Mouse (Mus musculus) lung, adult 10 weeks (tissue): ENCODE results near the gene Arhgap45. TPM values are rescaled to one million over a fixed set of nuclear protein-coding genes. Genes with fewer than 3 reads are reported as not detected.

Source experiments
- polyA plus RNA-seq: library from polyadenylated mRNA; stranded (reverse); fragments of 350-450 nt; fragmentation: Illumina TruSeq; extraction: RNeasy Lipid Tissue Mini Kit (QIAGEN cat#74804); gene quantifications from one replicate; pipeline ENCODE4 v1.2.3, GENCODE M21; 2014; ENCODE audit warnings: low read depth, low replicate concordance; ENCODE audit not compliant: insufficient read depth

Arhgap45 gene
- 36.5 TPM for polyA plus RNA-seq

GRCm38 (mm10) chr10:80016511-80016910, at the start of gene Arhgap45:
Gene Arhgap45 (plus strand): TSS chr10:80016653.

DNA sequence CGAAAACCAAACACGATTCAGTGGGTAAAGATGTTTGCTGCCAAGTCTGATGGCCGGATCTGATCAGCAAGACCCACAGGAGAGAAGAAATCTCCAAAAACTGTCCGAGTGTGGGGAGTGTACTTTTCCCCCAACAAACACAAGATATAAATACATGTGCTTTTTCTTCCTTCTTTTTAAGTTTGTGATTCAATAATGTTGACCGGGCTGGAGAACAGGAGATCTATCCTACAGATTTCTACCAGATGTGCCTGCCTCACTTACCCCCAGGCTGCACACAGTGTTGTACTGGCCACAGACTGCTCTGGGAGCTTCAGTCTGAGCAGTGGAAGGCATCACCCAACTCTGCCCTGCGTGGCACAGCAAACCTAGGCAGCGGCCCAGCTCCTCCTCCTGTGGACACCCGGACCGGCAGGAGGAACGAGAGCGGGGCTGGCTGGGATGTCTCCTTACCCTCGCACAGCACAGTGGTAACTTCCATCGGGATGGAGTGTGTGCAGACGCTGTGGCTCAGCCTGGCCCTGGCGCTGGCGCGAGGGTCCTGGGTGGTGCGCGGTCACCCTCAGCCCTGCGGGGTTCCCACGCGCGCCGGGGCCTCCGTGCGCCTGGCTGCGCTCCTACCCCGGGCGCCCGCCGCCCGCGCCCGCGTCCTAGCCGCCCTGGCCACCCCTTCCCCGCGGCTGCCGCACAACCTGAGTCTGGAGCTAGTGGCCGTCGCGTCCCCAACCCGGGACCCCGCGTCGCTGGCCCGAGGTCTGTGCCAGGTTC, 45.9 kb upstream of the Arhgap45 start, which contains the start of gene Grin3b:
Grin3b (plus strand) TSS at position 301 of the 768 bp plus-strand sequence.

DNA sequence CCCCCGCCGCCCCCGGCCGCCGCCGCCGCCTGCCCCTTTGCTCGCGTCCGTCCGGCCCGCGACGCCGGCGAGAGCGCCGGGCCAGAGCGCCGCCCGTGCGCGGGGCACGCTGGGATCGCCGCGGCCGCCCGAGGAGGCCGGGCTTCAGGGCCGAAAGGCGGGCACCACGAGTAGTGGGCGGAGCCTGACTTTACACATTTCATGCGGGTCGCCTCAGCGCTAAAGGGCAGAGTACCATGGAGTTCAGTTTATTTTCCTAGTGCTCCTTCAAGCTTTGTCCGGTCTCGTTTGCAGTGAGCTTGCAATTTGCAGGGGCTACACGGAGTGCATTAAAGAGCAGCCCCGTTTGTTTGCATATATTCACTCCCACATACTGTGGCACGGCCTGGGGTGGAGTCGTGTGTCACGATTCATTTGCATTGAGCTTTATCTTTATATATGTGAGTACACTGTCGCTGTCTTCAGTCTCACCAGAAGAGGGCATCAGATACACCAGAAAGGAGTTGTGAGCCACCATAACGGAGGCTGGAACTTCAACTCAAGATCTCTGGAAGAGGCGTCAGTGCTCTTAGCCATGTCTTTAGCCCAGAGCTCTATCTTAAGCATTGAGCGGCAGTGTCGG, 32.1 kb upstream of the Arhgap45 start, which contains the start of gene Tmem259:
Tmem259 (minus strand) TSS at position 136 of the 622 bp plus-strand sequence.

GRCm38 (mm10) chr10:79988506-79989271, 27.8 kb upstream of the Arhgap45 start, which contains the start of gene Cnn2:
Gene Cnn2 (plus strand): TSS chr10:79988584.

GRCm38 (mm10) chr10:79996272-79997033, 20.0 kb upstream of the Arhgap45 start, which contains the start of gene Abca7:
Gene Abca7 (plus strand): TSS chr10:79996494.

GRCm38 (mm10) chr10:80039559-80039979, 23.1 kb downstream of the Arhgap45 start, which contains the start of gene Polr2e:
Gene Polr2e (minus strand): TSS chr10:80039795.

DNA sequence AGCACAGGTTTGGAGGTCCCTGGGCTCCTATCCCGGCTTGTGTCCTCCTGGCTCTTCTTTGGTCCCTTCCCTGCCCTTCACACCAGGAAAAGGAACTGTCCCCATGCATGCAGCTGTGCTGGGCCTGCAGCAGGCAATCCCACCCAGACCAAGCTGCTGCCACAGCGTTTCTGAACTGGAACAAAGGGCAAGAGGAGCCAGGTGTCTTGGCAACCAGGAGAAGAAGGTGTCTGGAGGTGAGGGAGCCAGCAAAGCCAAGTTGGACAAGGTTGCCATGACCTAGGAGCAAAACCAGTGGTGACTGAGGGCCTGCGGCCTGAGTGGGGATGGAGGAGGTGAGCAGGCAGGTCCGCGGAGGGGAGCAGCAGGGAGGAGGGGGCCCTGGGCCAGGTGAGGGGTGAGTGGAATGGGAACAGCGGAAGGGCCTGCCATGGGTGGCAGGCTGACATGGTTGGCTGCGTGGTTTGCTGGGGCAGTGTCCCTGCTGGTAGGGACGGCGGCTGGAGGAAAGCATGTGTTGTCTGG, 30.6 kb downstream of the Arhgap45 start, which contains the start of gene Gpx4:
Gpx4 (plus strand) TSS at position 126 of the 525 bp plus-strand sequence.

Other genes with a start within 250 kb of the Arhgap45 start
- 25.3 TPM for gene Rnf126, start 249.7 kb upstream of the Arhgap45 start, polyA plus RNA-seq
- gene Fstl3, start 239.4 kb upstream of the Arhgap45 start, polyA plus RNA-seq, result 20.4 TPM
- gene Prss57, start 225.7 kb upstream of the Arhgap45 start, polyA plus RNA-seq, result 0.08 TPM
- 18.7 TPM for gene Palm, start 223.1 kb upstream of the Arhgap45 start, polyA plus RNA-seq
- 3.5 TPM for gene Misp, start 195.7 kb upstream of the Arhgap45 start, polyA plus RNA-seq
- gene Ptbp1, start 162.2 kb upstream of the Arhgap45 start, polyA plus RNA-seq, result 81.3 TPM
- gene Prtn3, start 142.2 kb upstream of the Arhgap45 start, polyA plus RNA-seq, result 2.2 TPM
- gene Plppr3, start 142.0 kb upstream of the Arhgap45 start, polyA plus RNA-seq, result 3.4 TPM
- not detected for gene Elane, start 130.4 kb upstream of the Arhgap45 start, polyA plus RNA-seq
- 873 TPM for gene Cfd, start 125.8 kb upstream of the Arhgap45 start, polyA plus RNA-seq
- gene Med16, start 107.7 kb upstream of the Arhgap45 start, polyA plus RNA-seq, result 12.4 TPM
- gene Gm26602, start 105.8 kb upstream of the Arhgap45 start, polyA plus RNA-seq, result not detected
- gene Kiss1r, start 99.7 kb upstream of the Arhgap45 start, polyA plus RNA-seq, result 3.0 TPM
- 59.6 TPM for gene R3hdm4, start 95.4 kb upstream of the Arhgap45 start, polyA plus RNA-seq
- gene Arid3a, start 89.6 kb upstream of the Arhgap45 start, polyA plus RNA-seq, result 2.2 TPM
- 25.0 TPM for gene Wdr18, start 56.5 kb upstream of the Arhgap45 start, polyA plus RNA-seq
- gene Grin3b, start 45.9 kb upstream of the Arhgap45 start, polyA plus RNA-seq, result not detected
- gene Tmem259, start 32.3 kb upstream of the Arhgap45 start, polyA plus RNA-seq, result 67.1 TPM
- gene Cnn2, start 28.1 kb upstream of the Arhgap45 start, polyA plus RNA-seq, result 208 TPM
- 7.0 TPM for gene Abca7, start 20.2 kb upstream of the Arhgap45 start, polyA plus RNA-seq
- 120 TPM for gene Polr2e, start 23.1 kb downstream of the Arhgap45 start, polyA plus RNA-seq
- 1,013 TPM for gene Gpx4, start 30.5 kb downstream of the Arhgap45 start, polyA plus RNA-seq
- gene Sbno2, start 88.9 kb downstream of the Arhgap45 start, polyA plus RNA-seq, result 13.9 TPM
- gene Stk11, start 99.2 kb downstream of the Arhgap45 start, polyA plus RNA-seq, result 98.1 TPM
- gene Atp5d, start 122.0 kb downstream of the Arhgap45 start, polyA plus RNA-seq, result 267 TPM
- 6.8 TPM for gene Cbarp, start 124.2 kb downstream of the Arhgap45 start, polyA plus RNA-seq
- gene Midn, start 131.6 kb downstream of the Arhgap45 start, polyA plus RNA-seq, result 24.9 TPM
- gene Cirbp, start 149.3 kb downstream of the Arhgap45 start, polyA plus RNA-seq, result 84.5 TPM
- gene 1600002K03Rik, start 156.3 kb downstream of the Arhgap45 start, polyA plus RNA-seq, result 27.6 TPM
- gene Efna2, start 162.8 kb downstream of the Arhgap45 start, polyA plus RNA-seq, result 1.1 TPM
- gene Mum1, start 209.8 kb downstream of the Arhgap45 start, polyA plus RNA-seq, result 23.2 TPM
- gene Ndufs7, start 232.5 kb downstream of the Arhgap45 start, polyA plus RNA-seq, result 159 TPM
- gene Gamt, start 244.4 kb downstream of the Arhgap45 start, polyA plus RNA-seq, result 15.2 TPM
- 33.6 TPM for gene Dazap1, start 244.8 kb downstream of the Arhgap45 start, polyA plus RNA-seq